Mouse (Mus musculus): Measurements from ENCODE around the gene Map6. TPM values are rescaled to one million over a fixed set of nuclear protein-coding genes. Genes with fewer than 3 reads are reported as not detected.

Map6 gene
- total and polyA plus RNA-seq, 2 experiments from 2014 or later: 111 to 292 TPM

DNA sequence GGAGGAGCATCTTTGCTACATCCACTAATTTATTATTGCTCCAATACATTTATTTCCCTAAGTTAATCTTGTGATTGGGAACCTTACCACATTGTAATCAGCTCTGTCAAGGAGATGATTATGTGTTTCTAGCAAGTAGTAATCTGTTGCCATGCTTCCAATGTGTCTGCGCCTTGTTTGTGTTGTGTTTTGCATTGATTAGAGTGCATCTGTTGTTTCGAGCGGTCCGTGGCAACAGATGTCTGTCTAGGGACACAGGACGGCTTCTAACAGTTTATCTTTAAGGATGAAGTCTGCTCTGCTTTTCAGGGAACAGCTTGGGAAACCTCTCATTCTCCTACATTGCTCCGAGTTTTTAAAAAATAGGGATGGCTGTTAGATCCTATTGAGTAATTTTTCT, 7.9 kb downstream of the Map6 start:
- Histone ChIP-seq H3K4me1 (ENCODE audit: insufficient read depth, low read length) (peaks cover 9% of the 10 kb centered on the region; the same call in 1 of the 2 replicates), H3K4me3 (ENCODE audit: low read length) (no peak overlapping the region), H3K27ac (no peak overlapping the region), H3K9me3 (ENCODE audit: low read length) (no peaks in the 10 kb centered on the region), H3K4me2 (ENCODE audit: low read depth, low read length) (peak overlapping the region; percentile 40), H3K27me3 (ENCODE audit: insufficient read depth, low read length) (no peaks in the 10 kb centered on the region), H3K36me3 (ENCODE audit: insufficient read depth, low read length) (no peaks in the 10 kb centered on the region), H3K9ac (replicated peaks; ENCODE audit: low read length) (no peak overlapping the region)
- 27% methylated on average over 6 of the region's 6 CpGs for WGBS
- no peak for ATAC-seq
- no peak for DNase-seq (ENCODE audit: low spot score)
- TF ChIP-seq CTCF (IDR thresholded peaks at IDR 0.05; ENCODE audit: low read depth): no peak

- Histone ChIP-seq H3K4me3 (ENCODE audit: low read length) (no peak overlapping the region), H3K36me3 (ENCODE audit: insufficient read depth, low read length) (no peaks in the 10 kb centered on the region), H3K4me2 (ENCODE audit: low read depth, low read length) (no peak overlapping the region), H3K9ac (replicated peaks; ENCODE audit: low read length) (no peak overlapping the region), H3K9me3 (ENCODE audit: low read length) (no peaks in the 10 kb centered on the region), H3K27me3 (ENCODE audit: insufficient read depth, low read length) (no peaks in the 10 kb centered on the region), H3K4me1 (ENCODE audit: insufficient read depth, low read length) (peaks cover 9% of the 10 kb centered on the region; the same call in 1 of the 2 replicates), H3K27ac (no peak overlapping the region)
- no peak for DNase-seq (ENCODE audit: low spot score)
- ATAC-seq: no peak
- no peak for TF ChIP-seq CTCF (IDR thresholded peaks at IDR 0.05; ENCODE audit: low read depth)
- WGBS: 64% methylated on average over 1 of the region's 1 CpGs
Measured at GRCm38 (mm10) chr7:99276679-99277078, 9.4 kb downstream of the Map6 start.

- no peak for TF ChIP-seq CTCF (IDR thresholded peaks at IDR 0.05; ENCODE audit: low read depth)
- ATAC-seq: no peak
- 86% methylated on average over 8 of the region's 8 CpGs for WGBS
Measured at GRCm38 (mm10) chr7:99278309-99278708, 11.1 kb downstream of the Map6 start.

DNA sequence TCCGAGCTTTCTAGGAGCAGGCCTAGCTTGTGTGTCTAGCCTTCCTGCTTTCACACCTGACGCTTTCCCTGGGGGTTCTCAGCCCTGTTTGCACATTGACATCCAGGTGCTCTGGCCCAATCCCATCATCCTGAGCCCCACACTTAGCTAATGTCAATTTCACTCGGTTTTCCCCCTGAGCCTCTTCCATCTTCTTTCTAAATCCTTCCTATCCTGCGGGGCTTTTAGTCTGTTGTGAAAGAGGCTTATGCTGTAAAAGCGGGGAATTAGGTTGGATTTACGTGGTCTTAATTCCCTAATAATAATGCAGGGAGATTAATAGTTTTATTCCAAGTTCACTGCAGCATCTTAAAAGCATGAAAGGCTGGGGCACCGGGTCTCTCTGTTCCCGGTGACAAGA, 12.3 kb downstream of the Map6 start:
- no peaks in the 10 kb centered on the region for H3K27me3 ChIP-seq (ENCODE audit: insufficient read depth, low read length)
- no peak overlapping the region for H3K4me3 ChIP-seq (ENCODE audit: low read length)
- ATAC-seq (no peak), DNase-seq (ENCODE audit: low spot score) (no peak)
- TF ChIP-seq CTCF (IDR thresholded peaks at IDR 0.05; ENCODE audit: low read depth): no peak
- H3K27ac ChIP-seq: 0 out of 2 replicates have a peak overlapping the region, but pooled peaks have one; percentile 7
- no peak overlapping the region for H3K9ac ChIP-seq (replicated peaks; ENCODE audit: low read length)
- H3K4me2 ChIP-seq (ENCODE audit: low read depth, low read length): no peak overlapping the region
- H3K36me3 ChIP-seq (ENCODE audit: insufficient read depth, low read length): no peaks in the 10 kb centered on the region
- WGBS: 51% methylated on average over 8 of the region's 8 CpGs
- no peaks in the 10 kb centered on the region for H3K9me3 ChIP-seq (ENCODE audit: low read length)
- H3K4me1 ChIP-seq (ENCODE audit: insufficient read depth, low read length): no peaks in the 10 kb centered on the region

More at GRCm38 (mm10) chr7:99278309-99278708, 11.1 kb downstream of the Map6 start:
- Histone ChIP-seq H3K4me3 (ENCODE audit: low read length) (no peak overlapping the region), H3K4me1 (ENCODE audit: insufficient read depth, low read length) (peaks cover 7% of the 10 kb centered on the region; the same call in 1 of the 2 replicates), H3K27me3 (ENCODE audit: insufficient read depth, low read length) (no peaks in the 10 kb centered on the region), H3K9me3 (ENCODE audit: low read length) (no peaks in the 10 kb centered on the region), H3K36me3 (ENCODE audit: insufficient read depth, low read length) (no peaks in the 10 kb centered on the region), H3K9ac (replicated peaks; ENCODE audit: low read length) (no peak overlapping the region), H3K4me2 (ENCODE audit: low read depth, low read length) (no peak overlapping the region), H3K27ac (no peak overlapping the region)
- DNase-seq (ENCODE audit: low spot score): no peak

- peak; percentile 92 for DNase-seq (ENCODE audit: low spot score)
- Histone ChIP-seq H3K4me2 (ENCODE audit: low read depth, low read length) (no peak overlapping the region), H3K9me3 (ENCODE audit: low read length) (no peaks in the 10 kb centered on the region), H3K4me1 (ENCODE audit: insufficient read depth, low read length) (peaks cover 22% of the 10 kb centered on the region; the same call in 1 of the 2 replicates), H3K27ac (peak overlapping the region; percentile 64; the same call in 1 of the 2 replicates), H3K27me3 (ENCODE audit: insufficient read depth, low read length) (no peaks in the 10 kb centered on the region), H3K9ac (replicated peaks; ENCODE audit: low read length) (no peak overlapping the region), H3K4me3 (ENCODE audit: low read length) (no peak overlapping the region), H3K36me3 (ENCODE audit: insufficient read depth, low read length) (no peaks in the 10 kb centered on the region)
- ATAC-seq: peak; percentile 95
- no peak for TF ChIP-seq CTCF (IDR thresholded peaks at IDR 0.05; ENCODE audit: low read depth)
- 9% methylated on average over 3 of the region's 3 CpGs for WGBS
Measured at GRCm38 (mm10) chr7:99287287-99287686, 20.0 kb downstream of the Map6 start.

GRCm38 (mm10) chr7:99290008-99290407, 22.8 kb downstream of the Map6 start:
- no peak overlapping the region for H3K9ac ChIP-seq (replicated peaks; ENCODE audit: low read length)
- H3K27ac ChIP-seq: 0 out of 2 replicates have a peak overlapping the region, but pooled peaks have one; percentile 22
- ATAC-seq: no peak

DNA sequence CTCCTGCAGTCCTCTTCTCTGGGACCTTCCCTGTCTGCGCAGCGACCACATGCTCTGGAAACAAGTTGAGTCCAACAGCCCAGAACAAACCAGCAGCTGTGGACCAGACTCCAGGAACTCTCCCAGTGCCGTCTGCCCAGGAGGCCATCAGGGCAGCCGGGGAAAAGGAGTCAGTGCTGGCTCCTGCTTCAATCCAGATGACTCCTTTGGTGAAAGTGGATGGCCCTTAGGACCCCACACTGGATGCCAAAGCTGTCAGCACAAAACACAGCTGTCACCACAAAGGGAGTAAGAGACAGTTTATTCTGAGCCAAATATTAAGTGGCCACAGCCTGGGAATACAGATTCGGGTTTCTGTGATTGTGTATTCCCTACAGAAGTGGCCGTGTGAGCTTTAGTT, 23.7 kb downstream of the Map6 start:
- no peak overlapping the region for H3K27ac ChIP-seq
- no peak overlapping the region for H3K9ac ChIP-seq (replicated peaks; ENCODE audit: low read length)
- ATAC-seq (peak; percentile 25), DNase-seq (ENCODE audit: low spot score) (peak; percentile 35)
- H3K4me3 ChIP-seq (ENCODE audit: low read length): no peak overlapping the region
- TF ChIP-seq CTCF (IDR thresholded peaks at IDR 0.05; ENCODE audit: low read depth): no peak
- H3K36me3 ChIP-seq (ENCODE audit: insufficient read depth, low read length): peaks cover 3% of the 10 kb centered on the region; the same call in 1 of the 2 replicates
- WGBS: 41% methylated on average over 6 of the region's 6 CpGs
- H3K4me1 ChIP-seq (ENCODE audit: insufficient read depth, low read length): peaks cover 22% of the 10 kb centered on the region; the same call in 1 of the 2 replicates
- H3K4me2 ChIP-seq (ENCODE audit: low read depth, low read length): no peak overlapping the region
- no peaks in the 10 kb centered on the region for H3K9me3 ChIP-seq (ENCODE audit: low read length)
- H3K27me3 ChIP-seq (ENCODE audit: insufficient read depth, low read length): no peaks in the 10 kb centered on the region

More at GRCm38 (mm10) chr7:99290008-99290407, 22.8 kb downstream of the Map6 start:
- peaks cover 3% of the 10 kb centered on the region; the same call in 1 of the 2 replicates for H3K36me3 ChIP-seq (ENCODE audit: insufficient read depth, low read length)
- no peak for DNase-seq (ENCODE audit: low spot score)
- H3K4me3 ChIP-seq (ENCODE audit: low read length): no peak overlapping the region
- H3K27me3 ChIP-seq (ENCODE audit: insufficient read depth, low read length): no peaks in the 10 kb centered on the region
- peaks cover 22% of the 10 kb centered on the region; the same call in 1 of the 2 replicates for H3K4me1 ChIP-seq (ENCODE audit: insufficient read depth, low read length)
- H3K4me2 ChIP-seq (ENCODE audit: low read depth, low read length): no peak overlapping the region
- WGBS: 59% methylated on average over 8 of the region's 8 CpGs
- no peaks in the 10 kb centered on the region for H3K9me3 ChIP-seq (ENCODE audit: low read length)
- no peak for TF ChIP-seq CTCF (IDR thresholded peaks at IDR 0.05; ENCODE audit: low read depth)

Measured in hindbrain, postnatal 0 days (tissue).